Mouse (Mus musculus): ENCODE data around the gene Asgr2. TPM values are rescaled to one million over a fixed set of nuclear protein-coding genes. Genes with fewer than 3 reads are reported as not detected.
"Not testable (repeated sequence)": the region's sequence is repeated elsewhere in the genome, so short reads cannot be mapped to it uniquely, and the experiment has no call there.

The Asgr2 gene
- polyA plus RNA-seq, 1 experiment, result 0.51 TPM

DNA sequence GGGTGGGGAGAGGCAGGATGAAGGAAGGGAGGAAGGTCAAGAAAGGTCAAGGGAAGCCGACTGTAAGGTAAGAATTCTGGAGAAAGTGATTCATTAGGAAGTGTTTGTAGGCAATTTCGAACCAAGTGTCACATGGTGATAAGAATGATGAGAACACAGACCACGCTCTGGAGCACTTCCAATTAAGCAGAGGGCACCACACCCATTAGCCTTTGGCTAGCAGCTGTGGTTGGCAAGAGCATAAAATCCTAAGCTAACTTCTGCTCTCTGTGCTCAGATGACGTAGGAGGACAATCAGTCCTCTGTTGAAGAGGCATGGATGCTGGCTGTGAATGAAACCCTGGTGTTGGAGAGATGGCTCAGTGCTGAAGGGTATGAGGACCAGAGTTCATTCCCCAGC lies 22.1 kb downstream of the Asgr2 start:
- Histone ChIP-seq H3K27me3 (ENCODE audit: control insufficient read depth, insufficient read depth, low read length) (no peaks in the 10 kb centered on the region), H3K4me1 (ENCODE audit: control insufficient read depth, insufficient read depth, insufficient read length) (no peaks in the 10 kb centered on the region), H3K27ac (ENCODE audit: insufficient read depth, low read length) (no peak overlapping the region), H3K4me3 (ENCODE audit: extremely low read depth, insufficient read depth, insufficient read length) (no peak overlapping the region), H3K36me3 (ENCODE audit: control insufficient read depth, insufficient read depth, low read length) (no peaks in the 10 kb centered on the region)
- TF ChIP-seq CTCF (IDR thresholded peaks at IDR 0.05; ENCODE audit: extremely low read depth, insufficient read depth, insufficient read length, insufficient replicate concordance), result no peak
- no peak for TF ChIP-seq POLR2A (IDR thresholded peaks at IDR 0.05; ENCODE audit: low read depth, low read length)
- 40% methylated on average over 4 of the region's 4 CpGs for WGBS
- no peak for DNase-seq (ENCODE audit: low read depth in 1 of 2, low spot score in 2 of 2)

DNA sequence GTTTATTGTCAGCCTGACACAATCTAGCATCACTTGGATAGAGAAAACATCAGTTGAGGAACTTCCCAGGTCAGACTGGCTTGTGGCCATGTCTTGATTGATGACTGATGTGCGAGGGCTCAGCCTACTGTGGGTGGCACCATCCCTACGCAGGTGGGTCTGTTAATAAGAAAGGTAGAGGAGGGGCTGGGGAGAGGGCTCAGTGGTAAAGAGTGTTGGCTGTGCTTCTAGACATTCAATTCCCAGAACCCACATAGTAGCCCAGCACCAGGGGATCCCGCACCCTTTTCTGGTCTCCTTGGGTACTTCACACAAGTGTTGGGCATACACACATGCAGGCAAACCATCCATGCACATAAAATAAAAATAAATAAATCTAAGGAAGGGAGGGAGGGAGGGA lies 23.5 kb downstream of the Asgr2 start:
- Histone ChIP-seq H3K4me1 (ENCODE audit: control insufficient read depth, insufficient read depth, insufficient read length) (no peaks in the 10 kb centered on the region), H3K36me3 (ENCODE audit: control insufficient read depth, insufficient read depth, low read length) (no peaks in the 10 kb centered on the region), H3K27me3 (ENCODE audit: control insufficient read depth, insufficient read depth, low read length) (no peaks in the 10 kb centered on the region), H3K4me3 (ENCODE audit: extremely low read depth, insufficient read depth, insufficient read length) (no peak overlapping the region), H3K27ac (ENCODE audit: insufficient read depth, low read length) (no peak overlapping the region)
- WGBS, result 88% methylated on average over 3 of the region's 3 CpGs
- TF ChIP-seq CTCF (IDR thresholded peaks at IDR 0.05; ENCODE audit: extremely low read depth, insufficient read depth, insufficient read length, insufficient replicate concordance) (no peak), POLR2A (IDR thresholded peaks at IDR 0.05; ENCODE audit: low read depth, low read length) (no peak)
- no peak for DNase-seq (ENCODE audit: low read depth in 1 of 2, low spot score in 2 of 2)

- H3K27ac ChIP-seq (ENCODE audit: insufficient read depth, low read length), result no peak within 1 kb of the TSS
- WGBS, result 33% methylated on average over 9 of the region's 9 CpGs
- no peaks in the 10 kb centered on the region for H3K36me3 ChIP-seq (ENCODE audit: control insufficient read depth, insufficient read depth, low read length)
- H3K4me1 ChIP-seq (ENCODE audit: control insufficient read depth, insufficient read depth, insufficient read length), result no peaks in the 10 kb centered on the region
- H3K4me3 ChIP-seq (ENCODE audit: extremely low read depth, insufficient read depth, insufficient read length), result no peak within 1 kb of the TSS
- H3K27me3 ChIP-seq (ENCODE audit: control insufficient read depth, insufficient read depth, low read length), result no peaks in the 10 kb centered on the region
- TF ChIP-seq POLR2A (IDR thresholded peaks at IDR 0.05; ENCODE audit: low read depth, low read length) (no peak), CTCF (IDR thresholded peaks at IDR 0.05; ENCODE audit: extremely low read depth, insufficient read depth, insufficient read length, insufficient replicate concordance) (no peak)
- DNase-seq (ENCODE audit: low read depth in 1 of 2, low spot score in 2 of 2), result no peak
Measured at GRCm38 (mm10) chr11:70129926-70130379, 37.5 kb downstream of the Asgr2 start, which contains the start of gene Mgl2. Gene Mgl2, plus strand, starts transcription at chr11:70130329.

DNA sequence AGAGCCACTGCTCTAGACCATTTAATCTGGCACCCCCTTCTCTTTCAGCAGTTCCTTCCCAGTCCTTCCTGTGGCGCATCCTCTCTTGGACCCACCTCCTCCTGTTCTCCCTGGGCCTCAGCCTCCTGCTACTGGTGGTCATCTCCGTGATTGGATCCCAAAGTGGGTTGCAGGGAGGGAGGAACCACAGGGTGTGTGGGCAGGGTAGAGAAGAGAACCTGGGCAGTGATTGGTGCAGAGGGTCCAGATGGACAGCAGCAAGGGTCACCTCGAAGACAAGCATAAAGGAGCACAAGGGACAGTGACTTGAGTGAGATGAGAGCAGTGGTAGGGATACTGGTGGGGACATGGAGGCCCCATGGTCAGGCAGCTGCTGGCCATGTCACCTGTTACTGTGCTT lies 42.6 kb downstream of the Asgr2 start:
- not testable (repeated sequence) for H3K36me3 ChIP-seq (ENCODE audit: control insufficient read depth, insufficient read depth, low read length); H3K27ac ChIP-seq (ENCODE audit: insufficient read depth, low read length); H3K4me3 ChIP-seq (ENCODE audit: extremely low read depth, insufficient read depth, insufficient read length); DNase-seq (ENCODE audit: low read depth in 1 of 2, low spot score in 2 of 2); H3K27me3 ChIP-seq (ENCODE audit: control insufficient read depth, insufficient read depth, low read length); H3K4me1 ChIP-seq (ENCODE audit: control insufficient read depth, insufficient read depth, insufficient read length)
- 82% methylated on average over 3 of the region's 3 CpGs for WGBS

GRCm38 (mm10) chr11:70135925-70136324 lies 43.5 kb downstream of the Asgr2 start:
- WGBS, result 74% methylated on average over 8 of the region's 8 CpGs
- not testable (repeated sequence) for H3K4me1 ChIP-seq (ENCODE audit: control insufficient read depth, insufficient read depth, insufficient read length); H3K27ac ChIP-seq (ENCODE audit: insufficient read depth, low read length); H3K27me3 ChIP-seq (ENCODE audit: control insufficient read depth, insufficient read depth, low read length); H3K36me3 ChIP-seq (ENCODE audit: control insufficient read depth, insufficient read depth, low read length); H3K4me3 ChIP-seq (ENCODE audit: extremely low read depth, insufficient read depth, insufficient read length); DNase-seq (ENCODE audit: low read depth in 1 of 2, low spot score in 2 of 2)

DNA sequence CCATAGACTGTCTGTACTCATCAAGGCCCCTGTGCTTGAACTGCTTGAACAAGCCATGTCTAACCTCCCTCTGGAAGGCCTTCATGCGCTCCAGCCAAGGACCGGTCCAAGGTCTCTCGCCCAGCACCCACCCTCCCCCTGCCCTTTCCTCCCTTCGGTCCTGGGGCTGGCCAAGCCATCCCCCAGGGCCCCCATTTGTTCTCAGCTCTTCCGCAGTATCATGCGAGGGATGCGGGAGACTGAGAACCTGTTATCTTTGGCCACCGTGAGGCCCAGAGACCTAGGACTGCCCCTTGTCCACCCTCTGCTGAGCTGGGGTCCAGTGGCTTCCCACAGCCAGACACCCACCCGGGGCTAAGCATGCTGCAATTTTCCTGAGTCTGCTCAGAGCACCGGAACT lies 46.7 kb downstream of the Asgr2 start:
- no peaks in the 10 kb centered on the region for H3K36me3 ChIP-seq (ENCODE audit: control insufficient read depth, insufficient read depth, low read length)
- no peak for DNase-seq (ENCODE audit: low read depth in 1 of 2, low spot score in 2 of 2)
- TF ChIP-seq CTCF (IDR thresholded peaks at IDR 0.05; ENCODE audit: extremely low read depth, insufficient read depth, insufficient read length, insufficient replicate concordance) (no peak), POLR2A (IDR thresholded peaks at IDR 0.05; ENCODE audit: low read depth, low read length) (no peak)
- H3K4me3 ChIP-seq (ENCODE audit: extremely low read depth, insufficient read depth, insufficient read length), result no peak overlapping the region
- no peaks in the 10 kb centered on the region for H3K4me1 ChIP-seq (ENCODE audit: control insufficient read depth, insufficient read depth, insufficient read length)
- H3K27me3 ChIP-seq (ENCODE audit: control insufficient read depth, insufficient read depth, low read length), result no peaks in the 10 kb centered on the region
- H3K27ac ChIP-seq (ENCODE audit: insufficient read depth, low read length), result no peak overlapping the region
- WGBS, result 92% methylated on average over 10 of the region's 10 CpGs

DNA sequence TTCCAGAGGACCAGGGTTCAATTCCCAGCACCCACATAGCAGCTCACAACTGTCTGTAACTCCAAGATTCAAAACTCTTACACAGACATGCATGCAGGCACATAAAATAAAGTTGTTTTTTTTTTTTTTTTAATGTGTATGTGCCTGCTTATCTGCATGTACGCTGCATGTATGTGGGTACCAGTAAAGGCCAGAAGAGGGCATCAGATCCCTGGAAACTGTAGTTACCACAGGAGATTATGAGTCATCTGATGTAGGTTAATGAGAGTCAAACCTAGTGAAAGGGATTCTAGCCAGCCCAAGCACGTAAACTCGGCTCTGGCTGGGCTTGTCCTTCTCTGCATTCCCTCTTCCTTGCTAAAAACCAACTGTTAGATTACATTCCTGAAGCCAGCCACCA lies 58.6 kb downstream of the Asgr2 start:
- H3K4me1 ChIP-seq (ENCODE audit: control insufficient read depth, insufficient read depth, insufficient read length), result no peaks in the 10 kb centered on the region
- H3K36me3 ChIP-seq (ENCODE audit: control insufficient read depth, insufficient read depth, low read length), result no peaks in the 10 kb centered on the region
- no peaks in the 10 kb centered on the region; the same call in 1 of the 2 replicates for H3K27me3 ChIP-seq (ENCODE audit: control insufficient read depth, insufficient read depth, low read length)
- no peak overlapping the region for H3K4me3 ChIP-seq (ENCODE audit: extremely low read depth, insufficient read depth, insufficient read length)
- no peak for DNase-seq (ENCODE audit: low read depth in 1 of 2, low spot score in 2 of 2)
- TF ChIP-seq CTCF (IDR thresholded peaks at IDR 0.05; ENCODE audit: extremely low read depth, insufficient read depth, insufficient read length, insufficient replicate concordance), result no peak
- no peak for TF ChIP-seq POLR2A (IDR thresholded peaks at IDR 0.05; ENCODE audit: low read depth, low read length)
- H3K27ac ChIP-seq (ENCODE audit: insufficient read depth, low read length), result no peak overlapping the region
- WGBS, result 81% methylated on average over 3 of the region's 3 CpGs

Other genes with a start within 250 kb of the Asgr2 start
- 35.4 and 44.3 TPM in 2 replicates for gene Plscr3, start 246.3 kb upstream of the Asgr2 start, polyA plus RNA-seq (2012; rRNA removed)
- gene Tnk1, start 233.9 kb upstream of the Asgr2 start, polyA plus RNA-seq (2012; rRNA removed), result 0.85 and 1.2 TPM in 2 replicates
- gene Tmem95, start 214.6 kb upstream of the Asgr2 start, polyA plus RNA-seq (2012; rRNA removed), result not detected in 2 replicates
- 3.6 TPM in 2 replicates for gene Kctd11, start 211.2 kb upstream of the Asgr2 start, polyA plus RNA-seq (2012; rRNA removed)
- 142 and 162 TPM in 2 replicates for gene Acap1, start 197.1 kb upstream of the Asgr2 start, polyA plus RNA-seq (2012; rRNA removed)
- 0.48 and 0.51 TPM in 2 replicates for gene 2810408A11Rik, start 191.7 kb upstream of the Asgr2 start, polyA plus RNA-seq (2012; rRNA removed)
- gene Neurl4, start 191.6 kb upstream of the Asgr2 start, polyA plus RNA-seq (2012; rRNA removed), result 43.3 and 45.2 TPM in 2 replicates
- gene Gps2, start 178.8 kb upstream of the Asgr2 start, polyA plus RNA-seq (2012; rRNA removed), result 119 and 145 TPM in 2 replicates
- 219 and 257 TPM in 2 replicates for gene Eif5a, start 170.7 kb upstream of the Asgr2 start, polyA plus RNA-seq (2012; rRNA removed)
- 0.36 TPM in 2 replicates for gene Ybx2, start 156.8 kb upstream of the Asgr2 start, polyA plus RNA-seq (2012; rRNA removed)
- 6.1 and 6.2 TPM in 2 replicates for gene Slc2a4, start 144.5 kb upstream of the Asgr2 start, polyA plus RNA-seq (2012; rRNA removed)
- 1.2 and 2.0 TPM in 2 replicates for gene Cldn7, start 127.9 kb upstream of the Asgr2 start, polyA plus RNA-seq (2012; rRNA removed)
- gene Ctdnep1, start 111.5 kb upstream of the Asgr2 start, polyA plus RNA-seq (2012; rRNA removed), result 75.8 and 87.9 TPM in 2 replicates
- 32.5 and 33.3 TPM in 2 replicates for gene Elp5, start 110.1 kb upstream of the Asgr2 start, polyA plus RNA-seq (2012; rRNA removed)
- 235 and 251 TPM in 2 replicates for gene Gabarap, start 101.5 kb upstream of the Asgr2 start, polyA plus RNA-seq (2012; rRNA removed)
- 13.8 and 21.4 TPM in 2 replicates for gene Phf23, start 96.9 kb upstream of the Asgr2 start, polyA plus RNA-seq (2012; rRNA removed)
- 21.4 and 22.3 TPM in 2 replicates for gene Dvl2, start 92.0 kb upstream of the Asgr2 start, polyA plus RNA-seq (2012; rRNA removed)
- gene Acadvl, start 77.2 kb upstream of the Asgr2 start, polyA plus RNA-seq (2012; rRNA removed), result 29.5 and 37.0 TPM in 2 replicates
- gene Dlg4, start 75.7 kb upstream of the Asgr2 start, polyA plus RNA-seq (2012; rRNA removed), result 10.3 and 13.3 TPM in 2 replicates
- 0.09 TPM in 1 of 2 replicates, not detected in the other for gene Asgr1, start 38.6 kb upstream of the Asgr2 start, polyA plus RNA-seq (2012; rRNA removed)
- gene Mgl2, start 37.7 kb downstream of the Asgr2 start, polyA plus RNA-seq (2012; rRNA removed), result 0.35 and 0.50 TPM in 2 replicates
- gene Clec10a, start 63.6 kb downstream of the Asgr2 start, polyA plus RNA-seq (2012; rRNA removed), result 2.8 and 4.1 TPM in 2 replicates
- 0.32 and 0.40 TPM in 2 replicates for gene Slc16a11, start 120.1 kb downstream of the Asgr2 start, polyA plus RNA-seq (2012; rRNA removed)
- 5.3 and 5.6 TPM in 2 replicates for gene Slc16a13, start 128.4 kb downstream of the Asgr2 start, polyA plus RNA-seq (2012; rRNA removed)
- 3.7 and 5.6 TPM in 2 replicates for gene Bcl6b, start 137.2 kb downstream of the Asgr2 start, polyA plus RNA-seq (2012; rRNA removed)
- 60.0 and 85.5 TPM in 2 replicates for gene 0610010K14Rik, start 145.3 kb downstream of the Asgr2 start, polyA plus RNA-seq (2012; rRNA removed)
- 5.1 and 5.8 TPM in 2 replicates for gene Gm21988, start 147.2 kb downstream of the Asgr2 start, polyA plus RNA-seq (2012; rRNA removed)
- gene Rnasek, start 147.2 kb downstream of the Asgr2 start, polyA plus RNA-seq (2012; rRNA removed), result 83.7 and 101 TPM in 2 replicates
- 21.1 and 21.4 TPM in 2 replicates for gene Alox12, start 162.7 kb downstream of the Asgr2 start, polyA plus RNA-seq (2012; rRNA removed)
- 0.12 and 0.13 TPM in 2 replicates for gene Alox12e, start 230.0 kb downstream of the Asgr2 start, polyA plus RNA-seq (2012; rRNA removed)

Measured in spleen, adult 2 months (tissue).